Mouse (Mus musculus): ENCODE data around the gene Plxnc1.

The Plxnc1 gene

DNA sequence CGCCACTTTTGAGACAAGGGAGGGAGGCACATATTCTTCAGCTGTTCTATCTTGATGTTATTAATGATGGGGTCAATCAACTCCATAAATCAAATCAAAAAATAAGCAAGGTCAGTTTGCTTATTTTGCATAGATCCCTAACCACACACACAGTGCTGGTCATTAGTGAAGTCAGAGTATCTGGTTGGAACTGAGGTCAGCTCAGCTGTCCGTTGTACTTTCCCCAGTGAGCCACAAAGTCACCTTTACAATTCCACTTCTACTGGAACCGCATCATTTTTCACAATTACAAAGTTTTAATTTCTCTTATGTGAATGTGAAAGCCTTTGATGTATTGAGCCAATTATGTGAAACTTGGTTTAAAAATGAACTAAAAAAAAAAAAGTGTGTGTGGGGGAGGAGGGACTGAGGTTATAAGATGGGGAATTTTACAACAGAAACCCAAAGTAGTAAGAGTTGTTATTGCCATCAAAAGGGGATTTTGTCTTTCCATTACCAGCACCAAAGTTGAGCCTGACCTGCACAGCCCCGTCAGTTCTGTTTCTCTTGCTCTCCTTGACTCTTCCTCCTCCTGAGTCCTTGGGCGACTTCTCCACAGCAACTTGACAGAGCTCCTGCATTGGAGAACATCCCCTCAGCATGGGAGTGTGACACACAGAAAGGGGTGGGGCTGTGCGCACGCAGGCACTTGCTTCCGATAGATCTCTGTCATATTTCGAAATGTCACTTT is 80.3 kb downstream of the Plxnc1 start:
- DNase-seq: no peak

DNA sequence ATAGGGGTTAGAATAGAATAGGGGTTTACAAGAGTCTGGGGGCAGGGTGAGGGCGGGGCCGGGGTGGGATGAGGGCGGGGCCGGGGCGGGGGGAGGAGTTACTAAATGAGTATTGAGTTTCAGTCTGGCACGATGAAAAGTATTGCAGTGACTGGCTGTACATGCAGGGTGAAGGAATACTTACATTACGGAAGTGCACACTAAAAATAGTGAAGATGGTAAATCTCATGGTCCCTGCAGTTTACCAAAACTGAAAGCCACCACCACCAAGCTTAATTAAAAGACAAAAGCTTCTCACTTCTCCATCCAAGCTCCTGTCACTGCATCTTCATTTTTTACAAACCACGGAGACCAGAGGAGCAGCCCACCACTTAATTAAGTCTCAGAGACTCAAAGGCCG is 81.4 kb downstream of the Plxnc1 start:
- DNase-seq: no peak

DNA sequence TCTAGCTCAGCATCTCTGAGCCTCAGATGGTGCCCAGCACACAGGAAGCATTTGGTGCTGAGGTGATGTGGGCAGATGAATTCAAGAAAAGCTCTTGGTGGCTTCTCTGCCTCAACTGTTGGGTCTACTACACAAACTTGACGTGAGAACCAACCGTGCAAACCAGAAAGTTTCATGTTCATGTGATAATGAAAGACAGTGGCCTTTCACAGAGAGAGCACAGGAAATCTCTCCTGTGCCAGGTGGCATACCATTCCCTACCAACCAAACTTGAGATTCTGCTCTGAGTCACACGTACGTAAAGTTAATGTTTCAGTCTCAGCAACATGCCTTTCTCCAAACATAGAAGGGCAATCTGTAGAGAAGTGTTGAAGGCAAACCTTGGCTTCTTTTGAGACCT is 83.8 kb downstream of the Plxnc1 start:
- DNase-seq: no peak

DNA sequence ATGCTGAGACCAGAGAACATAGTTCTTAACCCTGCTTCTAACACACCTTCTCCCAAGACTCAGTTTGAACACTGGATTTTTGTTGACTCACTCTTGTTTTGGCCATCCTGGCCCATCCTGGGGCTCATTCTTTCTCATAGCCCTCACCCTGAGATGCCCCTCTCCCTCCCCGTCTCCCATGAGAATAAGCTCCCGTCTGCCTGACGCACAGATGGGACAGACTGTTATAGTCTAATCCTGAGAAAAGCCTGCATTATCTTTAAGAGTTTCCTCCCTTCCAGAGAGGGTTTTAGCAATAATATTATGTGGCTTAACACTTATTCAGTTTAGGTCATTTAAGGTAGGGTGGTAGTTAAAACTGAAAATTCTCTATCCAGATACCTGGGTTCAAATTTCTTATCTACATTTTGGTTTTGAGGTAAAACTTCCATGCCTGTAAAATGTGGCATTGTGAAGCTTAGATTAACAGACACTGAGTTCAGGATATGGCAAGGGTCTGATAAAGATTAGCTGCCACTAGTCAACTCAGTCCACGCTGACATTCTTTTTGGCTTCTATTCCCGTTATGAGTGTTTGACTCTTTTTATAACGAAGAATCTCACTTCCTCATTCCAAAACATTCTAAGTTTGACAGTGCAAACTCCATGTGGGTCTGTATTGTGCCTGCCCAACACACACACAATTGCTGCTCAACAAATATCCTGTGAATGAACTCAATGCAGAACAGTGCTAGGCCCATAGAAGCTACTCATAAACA is 86.2 kb downstream of the Plxnc1 start:
- no peak for DNase-seq

DNA sequence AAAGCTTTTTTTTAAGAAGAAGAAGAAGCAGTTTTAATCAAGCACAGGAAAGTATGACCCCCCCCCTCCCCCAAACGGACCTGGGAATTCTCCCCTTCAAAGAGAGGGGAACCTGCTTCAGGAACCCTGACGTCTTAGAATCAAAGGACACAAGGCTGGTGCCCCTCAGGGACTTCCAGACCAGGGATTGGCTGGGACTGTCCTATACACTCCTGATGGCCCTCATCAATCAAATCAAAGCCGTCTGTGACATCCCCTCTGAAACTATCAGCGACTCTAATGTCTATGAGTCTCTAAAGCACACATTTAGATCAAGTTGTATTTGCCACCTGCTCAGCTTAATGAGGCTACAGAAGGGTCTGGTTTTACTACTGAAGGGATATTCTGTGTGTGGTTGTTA is 94.1 kb downstream of the Plxnc1 start:
- DNase-seq: no peak

DNA sequence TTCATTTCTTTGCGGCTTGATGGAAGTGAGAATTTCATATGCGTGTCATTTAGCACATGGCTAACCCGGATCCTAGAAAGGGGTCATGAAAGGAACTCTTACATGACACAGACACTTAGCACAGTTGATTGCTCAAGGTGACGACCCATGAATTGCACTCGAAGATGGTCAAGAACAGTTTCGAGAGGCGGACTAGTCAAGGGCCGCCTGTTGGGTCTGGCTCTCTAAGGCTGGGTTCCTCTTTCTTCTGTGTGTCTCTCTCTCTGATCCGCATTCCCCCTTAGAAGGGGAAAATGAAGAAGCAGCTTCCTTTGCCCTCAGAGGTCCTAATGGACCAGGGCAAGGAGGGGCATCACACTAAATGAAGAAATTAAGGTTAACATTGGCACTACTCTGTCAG is 94.7 kb downstream of the Plxnc1 start:
- DNase-seq: no peak

DNA sequence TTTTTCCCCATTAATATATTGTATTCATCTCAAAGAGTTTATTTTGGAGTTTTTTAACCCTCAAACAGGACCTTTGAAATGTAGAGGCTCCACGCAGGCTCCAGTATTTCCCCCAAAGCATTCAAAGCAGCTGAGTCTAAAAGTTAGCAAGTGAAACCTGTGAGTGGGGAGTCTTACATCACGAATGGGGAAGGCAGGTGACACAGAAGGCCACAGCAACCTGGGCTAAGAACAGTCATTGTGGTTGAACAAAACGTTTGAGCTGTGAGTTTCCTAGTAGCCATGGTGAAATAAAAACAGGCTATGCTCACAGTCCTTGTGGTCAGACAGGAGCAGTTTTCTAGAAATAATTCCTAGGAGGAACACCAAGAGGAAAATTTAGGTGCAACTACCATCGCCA is 95.3 kb downstream of the Plxnc1 start:
- no peak for DNase-seq

DNA sequence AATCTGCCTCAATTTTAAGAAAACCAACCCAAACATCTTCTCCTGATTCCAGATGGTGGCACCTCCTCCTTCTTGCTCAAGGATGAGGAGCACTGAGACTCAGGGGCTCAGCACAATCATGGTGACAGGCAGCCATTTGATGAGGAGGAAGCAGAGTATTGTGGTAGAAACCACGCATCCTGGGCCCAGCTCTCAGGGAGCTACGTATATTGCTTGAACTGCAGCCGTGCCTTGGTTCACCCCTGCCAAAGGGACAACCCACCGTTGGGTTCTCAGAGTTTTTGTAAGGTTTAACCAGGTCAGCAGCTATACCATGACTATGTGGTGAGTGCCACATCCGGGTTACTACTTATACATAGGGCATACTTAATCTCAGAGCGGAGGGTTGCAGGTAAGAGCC is 96.3 kb downstream of the Plxnc1 start:
- no peak for DNase-seq

DNA sequence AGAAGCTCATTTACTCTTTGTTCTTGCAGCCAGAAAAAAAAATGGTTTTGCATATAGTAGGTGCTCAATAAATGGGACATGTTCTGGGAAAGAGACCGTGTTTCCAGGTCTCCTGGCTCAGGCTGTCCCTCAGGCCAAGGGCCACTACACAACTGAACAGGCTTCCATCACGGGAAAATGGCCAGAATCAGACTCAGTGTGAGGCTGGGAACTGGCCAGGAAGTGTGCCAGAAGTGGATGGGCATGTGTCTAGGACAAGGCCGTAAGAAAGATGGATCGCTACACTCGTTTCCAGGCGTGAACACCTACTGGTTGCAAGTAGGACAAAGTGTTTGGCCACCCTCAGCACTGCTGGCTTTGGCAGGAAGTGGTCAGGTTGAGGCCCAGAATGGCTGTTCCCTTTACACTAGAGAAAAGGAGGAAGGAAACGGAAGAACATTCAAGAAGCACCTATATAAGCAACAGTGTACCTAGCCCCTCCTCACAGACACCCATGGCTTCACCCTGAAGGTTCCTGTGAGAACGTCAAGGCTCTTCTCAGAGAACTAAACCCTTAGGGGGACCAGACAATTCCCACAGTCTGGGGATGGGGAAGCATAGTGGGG is 98.0 kb downstream of the Plxnc1 start:
- no peak for DNase-seq

DNA sequence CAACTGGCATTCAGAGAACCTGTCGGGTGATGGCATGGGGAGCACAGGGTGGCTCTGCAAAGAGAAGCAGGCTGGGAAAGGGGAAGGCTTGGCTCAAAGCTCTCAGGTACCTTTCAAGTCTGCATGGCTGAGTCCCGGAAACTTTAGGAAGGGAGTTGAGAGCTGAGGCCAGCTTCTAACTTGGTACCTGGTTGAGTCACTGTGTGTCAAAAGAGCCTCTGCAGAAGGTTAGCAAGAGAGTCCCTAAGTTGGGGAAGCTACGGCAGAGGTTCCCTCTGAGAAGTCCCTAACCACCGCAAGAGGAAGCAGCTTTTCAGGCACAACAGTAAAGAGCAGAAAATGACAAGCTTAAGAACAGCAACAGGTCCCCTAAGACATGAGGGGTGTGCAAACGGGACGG is 99.9 kb downstream of the Plxnc1 start:
- no peak for DNase-seq

DNA sequence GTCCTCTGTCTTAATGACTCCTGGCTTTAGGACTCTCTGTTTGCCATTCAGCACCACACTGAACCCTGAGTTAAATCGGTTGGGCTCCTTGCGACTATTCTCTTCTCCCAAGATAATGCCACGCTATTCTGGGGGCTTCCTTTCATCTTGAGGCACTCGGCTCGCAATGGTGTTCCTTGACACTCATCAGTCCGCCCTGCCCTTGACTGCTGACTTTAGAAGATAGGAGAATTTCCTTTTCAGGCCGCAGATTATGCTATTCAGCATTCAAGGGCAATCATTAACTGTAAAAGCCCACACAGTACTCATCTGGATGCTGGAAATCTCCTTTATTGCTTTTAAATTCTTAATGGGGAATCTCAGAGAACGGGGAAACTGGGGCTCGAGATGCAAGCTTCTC is 108.8 kb downstream of the Plxnc1 start:
- no peak for DNase-seq

DNA sequence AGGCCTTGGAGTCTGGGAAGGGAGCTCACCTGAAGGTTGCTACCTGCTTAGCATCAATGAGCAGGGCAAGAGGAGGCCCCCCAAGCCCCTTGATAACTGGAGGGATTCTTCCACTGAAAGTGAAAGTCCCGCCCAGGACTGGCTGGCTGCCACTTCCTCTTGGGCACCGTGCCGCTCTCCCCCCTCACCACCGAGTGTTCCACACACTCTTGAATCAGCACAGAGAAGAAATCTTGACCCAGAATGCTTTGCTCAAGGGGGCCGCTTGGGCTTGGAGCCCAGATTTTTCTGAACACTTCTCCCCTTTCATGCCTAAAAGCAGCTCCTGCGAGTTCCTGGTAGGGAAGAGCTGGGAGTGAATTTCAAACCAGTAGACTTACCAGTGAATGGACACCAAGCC is 115.2 kb downstream of the Plxnc1 start:
- peak; percentile 86 to 90 for DNase-seq

DNA sequence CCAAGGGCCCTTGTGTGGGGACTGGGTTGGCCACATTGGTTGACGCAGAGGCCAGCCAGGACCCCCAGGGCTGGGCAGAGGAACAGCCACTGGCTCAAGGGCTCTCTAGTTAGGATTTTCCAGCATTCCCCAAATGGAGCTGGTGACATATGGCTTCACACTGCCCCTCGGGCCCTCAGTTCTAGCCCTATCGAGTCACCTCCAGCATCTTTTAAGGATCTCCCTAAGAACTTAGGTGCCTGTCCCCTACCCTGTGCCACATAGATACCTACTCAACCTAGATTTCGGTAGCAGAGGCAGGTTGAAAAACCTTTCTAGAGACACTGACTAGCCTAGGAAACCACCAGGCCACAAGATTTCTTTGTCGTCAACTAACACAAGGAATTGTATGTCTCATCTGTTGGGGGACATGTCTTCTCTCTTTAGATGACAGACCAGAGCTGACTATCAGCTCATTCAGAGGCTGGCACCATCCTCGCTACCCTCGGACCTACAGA is 115.9 kb downstream of the Plxnc1 start:
- no peak for DNase-seq

DNA sequence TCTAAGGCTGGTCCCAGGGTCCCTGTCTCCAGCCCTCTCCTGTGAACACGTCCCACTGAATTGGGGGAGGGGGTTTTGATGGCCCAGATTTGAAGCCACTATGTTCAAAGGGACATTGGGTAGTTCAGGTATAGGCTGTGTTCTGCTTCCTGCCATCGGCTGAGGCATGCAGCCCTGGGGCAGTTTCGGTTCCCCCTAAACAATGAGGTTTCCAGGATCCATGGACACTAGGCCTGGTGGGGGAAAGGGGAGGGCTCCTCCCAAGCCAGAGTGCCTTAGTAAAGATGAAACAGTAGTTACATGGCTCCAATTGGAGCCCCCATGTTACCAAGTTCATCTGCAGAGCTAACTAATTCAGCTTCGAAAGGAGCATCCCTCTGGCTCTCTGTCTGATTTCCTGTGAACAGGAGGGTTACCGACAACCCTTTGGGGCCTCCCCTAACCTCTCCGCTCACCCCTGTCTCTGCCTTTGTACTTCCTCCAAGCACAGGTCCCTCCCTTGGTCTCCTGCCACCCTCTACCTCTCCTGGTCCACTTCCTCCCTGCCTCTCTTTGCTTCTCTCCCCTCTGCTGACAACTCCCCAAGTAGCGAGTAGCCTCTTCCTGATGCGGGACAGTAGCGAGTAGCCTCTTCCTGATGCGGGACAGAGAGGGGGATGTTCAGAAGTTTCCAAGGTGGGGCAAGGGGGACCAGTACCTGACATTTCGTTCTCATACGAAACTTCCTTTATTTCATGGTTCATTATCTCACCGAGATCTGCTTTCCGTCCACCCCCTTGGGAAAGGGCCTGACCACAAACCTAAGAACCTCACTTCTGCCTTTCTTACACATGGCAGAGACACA is 116.5 kb downstream of the Plxnc1 start:
- DNase-seq: no peak

DNA sequence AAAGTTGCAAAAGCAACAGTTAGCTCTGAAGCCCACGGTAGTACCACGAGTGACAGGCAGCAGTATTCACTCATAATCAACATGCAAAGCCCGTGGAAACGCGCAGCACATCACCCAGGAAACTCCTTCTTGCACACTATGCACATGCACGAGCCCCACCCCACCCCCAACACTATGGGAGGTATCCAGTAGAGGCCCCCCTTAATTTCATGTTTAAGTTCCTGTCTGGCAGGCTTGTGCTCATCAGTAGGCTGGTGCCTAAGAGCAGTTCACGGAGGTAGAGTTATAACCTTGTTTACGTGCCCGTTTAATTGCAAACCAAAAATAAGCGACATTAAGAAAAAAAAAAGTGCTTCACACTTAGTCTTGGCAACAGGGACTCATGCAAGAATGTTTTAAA is 117.3 kb downstream of the Plxnc1 start:
- no peak for DNase-seq

DNA sequence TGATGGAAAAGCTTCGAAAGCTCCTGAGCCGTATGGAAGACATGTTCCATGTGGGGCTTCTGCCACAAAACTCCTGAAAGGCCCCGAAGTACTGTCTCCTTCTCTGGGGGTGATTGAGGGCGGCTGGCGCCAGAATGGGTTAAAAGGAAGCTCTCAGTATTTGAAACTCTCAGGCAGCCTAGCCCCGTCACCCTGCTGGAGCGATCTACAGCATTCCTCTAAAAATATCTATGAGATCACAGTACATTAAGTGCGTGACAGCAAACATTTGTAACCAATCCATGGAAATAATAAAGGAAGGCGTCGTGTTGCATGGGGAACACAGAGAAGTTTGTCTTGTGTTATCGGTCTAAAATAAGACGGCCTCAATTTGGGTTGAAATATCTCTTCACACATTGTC is 118.2 kb downstream of the Plxnc1 start:
- peak in 1 of 2 experiments; percentile 31 for DNase-seq

DNA sequence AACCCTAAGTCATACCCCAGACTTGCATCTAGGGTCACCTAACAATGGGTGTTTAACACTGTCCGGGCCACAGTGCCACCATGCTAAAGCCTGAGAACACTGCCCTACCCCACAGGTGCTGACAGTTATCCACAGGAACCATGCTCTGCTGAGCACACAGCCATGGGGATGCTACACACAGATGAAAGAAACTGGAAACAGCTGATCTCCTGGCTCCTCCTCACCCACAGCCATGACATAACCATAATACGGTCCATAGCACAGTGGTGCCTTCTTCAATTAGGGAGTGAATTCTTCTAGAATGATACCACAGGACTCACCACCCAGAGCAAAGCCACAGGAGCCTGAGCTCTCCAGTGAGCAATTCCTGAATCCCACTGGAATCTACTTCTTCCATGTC is 118.7 kb downstream of the Plxnc1 start:
- no peak for DNase-seq

DNA sequence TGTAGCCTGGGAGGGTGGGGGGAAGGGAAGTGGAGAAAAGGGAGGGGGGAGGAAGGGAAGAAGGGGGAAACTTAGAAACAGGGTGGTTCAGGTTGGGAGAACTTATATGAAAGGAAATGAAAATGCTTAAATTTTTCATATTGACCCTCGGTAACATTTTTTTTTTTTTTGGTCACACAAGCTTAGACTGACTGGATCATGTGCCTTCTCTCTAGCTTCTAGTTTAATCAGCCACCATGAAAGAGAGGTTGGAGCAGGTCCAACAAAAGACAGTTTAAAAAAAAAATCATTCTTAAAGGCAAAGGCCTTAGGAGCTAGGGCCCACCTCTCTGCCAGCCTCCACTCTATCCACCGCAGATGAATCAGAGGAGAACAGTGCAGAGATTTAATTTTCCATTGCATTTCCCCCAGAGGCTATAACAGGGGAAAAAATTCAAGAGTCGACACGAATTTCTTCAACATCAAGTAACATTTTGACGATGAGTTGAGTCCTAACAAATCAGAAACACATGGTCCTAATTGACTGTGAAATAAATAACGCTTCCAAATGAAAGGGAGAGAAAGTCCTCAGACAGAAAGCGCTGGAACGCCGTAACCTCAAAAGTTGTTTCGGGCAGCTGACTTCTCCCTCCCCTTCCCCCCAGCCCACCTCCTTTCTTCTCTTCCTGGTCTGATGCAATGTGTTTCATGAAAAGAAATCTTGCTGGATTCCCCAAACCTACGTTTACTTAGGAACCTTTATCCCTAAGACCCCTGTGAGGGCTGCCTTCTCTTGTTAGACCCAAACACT is 120.5 kb downstream of the Plxnc1 start:
- peak in 1 of 2 experiments; percentile 27 for DNase-seq

DNA sequence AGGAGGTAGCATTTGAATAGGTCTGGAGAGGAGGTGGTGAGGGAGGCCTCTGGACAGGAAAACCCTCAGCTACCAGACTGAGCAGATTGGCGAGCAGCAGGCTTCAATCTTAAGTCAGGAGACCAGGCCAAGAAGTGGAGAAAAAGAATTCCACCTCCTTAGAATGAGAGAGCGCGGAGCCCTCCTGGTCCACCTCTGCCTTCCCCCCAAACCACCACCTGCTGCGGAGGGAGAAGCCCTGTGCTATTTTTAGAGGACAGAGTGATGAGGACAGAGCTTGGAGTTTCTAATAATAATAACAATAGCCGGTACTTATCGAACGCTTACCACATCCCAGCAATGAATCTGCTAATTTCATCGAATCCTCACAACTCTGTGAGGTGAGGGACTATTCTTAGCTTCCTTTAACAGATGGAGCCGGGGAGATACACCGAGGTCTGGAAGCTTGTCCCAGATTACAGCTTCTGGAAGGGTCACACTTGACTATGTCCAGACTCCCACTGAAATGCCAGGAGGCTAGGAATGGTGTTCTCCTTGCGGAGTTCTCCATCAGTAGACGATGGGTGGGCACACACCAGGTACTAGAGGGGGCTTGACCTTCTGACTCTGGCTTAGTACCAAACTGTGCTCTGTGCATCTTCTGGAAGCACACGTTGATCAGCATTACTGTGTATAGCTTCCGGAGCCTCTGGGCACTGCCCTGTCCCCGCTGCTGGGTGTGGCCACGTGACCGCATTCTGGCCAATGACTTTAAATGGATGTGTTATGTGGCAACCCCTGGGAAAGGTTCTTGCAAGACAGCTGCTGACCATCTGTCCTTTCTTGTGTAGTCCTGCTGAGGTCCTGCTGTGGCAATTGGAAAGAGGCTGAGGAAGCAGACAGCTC is 125.6 kb downstream of the Plxnc1 start:
- DNase-seq: no peak

DNA sequence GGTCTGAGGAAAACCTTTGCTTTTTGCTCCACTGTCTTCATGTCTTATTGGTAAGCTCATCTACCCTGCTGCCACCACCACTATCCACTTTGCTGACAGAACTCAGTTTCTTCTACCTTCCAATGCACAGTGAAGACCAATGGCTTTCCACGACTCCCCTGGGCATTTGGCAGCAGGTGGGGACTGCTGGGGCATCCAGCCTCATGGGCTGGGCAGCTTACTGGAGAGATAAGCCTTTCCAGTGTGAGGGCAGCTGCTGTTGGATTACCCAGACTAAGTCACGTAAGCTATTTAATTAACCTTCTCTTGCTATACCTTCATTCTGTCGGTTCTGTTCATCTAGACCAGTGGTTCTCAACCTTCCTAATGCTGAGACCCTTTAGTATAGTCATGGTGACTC is 126.5 kb downstream of the Plxnc1 start:
- DNase-seq: no peak
